Mouse (Mus musculus): ENCODE measurements at regions not wholly inside any gene's neighbourhood (a gene's known extent, or its start where the extent isn't known, plus 50 kb on each side); places are given as distances from the start of the nearest gene placed in this dataset.
A peak's percentile ranks its signal among the peaks of the same experiment; 100 is the strongest.

GRCm38 (mm10) chr2:74997736-74998135, 172.1 kb downstream of the Mtx2 start:
- DNase-seq (ENCODE audit: extremely low read depth) = no peak
- Histone ChIP-seq H3K4me3 (replicated peaks in 1 of 3; ENCODE audit: low read depth in 2 of 3, low read length in 2 of 3, poor library complexity in 1 of 3) (no peak overlapping the region), H3K27ac (ENCODE audit: insufficient read depth, low read depth) (no peak overlapping the region), H3K9me3 (replicated peaks; ENCODE audit: low read length) (no peaks in the 10 kb centered on the region), H3K27me3 (replicated peaks) (peaks cover 4% of the 10 kb centered on the region), H3K36me3 (replicated peaks in 1 of 2; ENCODE audit: control insufficient read depth in 1 of 2, insufficient read depth in 1 of 2, low read length in 1 of 2) (no peaks in the 10 kb centered on the region), H3K4me1 (ENCODE audit: control insufficient read depth in 1 of 2, insufficient read depth in 2 of 2) (peaks cover 7 to 60% of the 10 kb centered on the region in 2 experiments; a peak in 3 of 4 replicates), H3K79me2 (replicated peaks; ENCODE audit: control insufficient read depth, extremely low read depth, insufficient read depth, poor library complexity, severe bottlenecking) (no peaks in the 10 kb centered on the region), H3K4me2 (ENCODE audit: insufficient read depth, low read depth, poor library complexity, severe bottlenecking) (no peak overlapping the region), H3K9ac (ENCODE audit: insufficient read depth, low read depth) (no peak overlapping the region)
- in situ Hi-C loops (cut with MboI; ENCODE audit: low pct_ligation_motif_present, low pct_unique_long_range_greater_than_20kb, low sequenced_read_pairs) (no loop called here), dilution Hi-C loops (cut with MboI; ENCODE audit: extremely low pct_ligation_motif_present, extremely low pct_unique_long_range_greater_than_20kb, low sequenced_read_pairs) (no loop called here)
- TF ChIP-seq MXI1 (IDR thresholded peaks at IDR 0.05; ENCODE audit: low read depth, low read length) (no peak), UBTF (IDR thresholded peaks at IDR 0.05; ENCODE audit: low read depth, low read length) (no peak), POLR2A (IDR thresholded peaks at IDR 0.05; ENCODE audit: low read depth, low read length) (no peak)

- Histone ChIP-seq H3K4me3 (replicated peaks in 1 of 3; ENCODE audit: low read depth in 2 of 3, low read length in 2 of 3, poor library complexity in 1 of 3) (no peak overlapping the region), H3K79me2 (replicated peaks; ENCODE audit: control insufficient read depth, extremely low read depth, insufficient read depth, poor library complexity, severe bottlenecking) (no peaks in the 10 kb centered on the region), H3K36me3 (replicated peaks in 1 of 2; ENCODE audit: control insufficient read depth in 1 of 2, insufficient read depth in 1 of 2, low read length in 1 of 2) (no peaks in the 10 kb centered on the region), H3K9ac (ENCODE audit: insufficient read depth, low read depth) (no peak overlapping the region), H3K27me3 (replicated peaks) (peaks cover 4% of the 10 kb centered on the region), H3K4me2 (ENCODE audit: insufficient read depth, low read depth, poor library complexity, severe bottlenecking) (peak overlapping the region; percentile 58), H3K9me3 (replicated peaks; ENCODE audit: low read length) (no peaks in the 10 kb centered on the region), H3K4me1 (ENCODE audit: control insufficient read depth in 1 of 2, insufficient read depth in 2 of 2) (peaks cover 7 to 41% of the 10 kb centered on the region in 2 experiments; a peak in 3 of 4 replicates), H3K27ac (ENCODE audit: insufficient read depth, low read depth) (no peak overlapping the region)
- dilution Hi-C loops (cut with MboI; ENCODE audit: extremely low pct_ligation_motif_present, extremely low pct_unique_long_range_greater_than_20kb, low sequenced_read_pairs) = no loop called here
- TF ChIP-seq CHD1 (IDR thresholded peaks at IDR 0.05; ENCODE audit: low read depth, low read length) = no peak
- TF ChIP-seq ZMIZ1 (IDR thresholded peaks at IDR 0.05; ENCODE audit: low read depth, low read length) = no peak
- peak; percentile 25 for DNase-seq (ENCODE audit: extremely low read depth)
- in situ Hi-C loops (cut with MboI; ENCODE audit: low pct_ligation_motif_present, low pct_unique_long_range_greater_than_20kb, low sequenced_read_pairs) = no loop called here
Measured at GRCm38 (mm10) chr2:75000368-75000796, 174.8 kb downstream of the Mtx2 start.

- Histone ChIP-seq H3K27me3 (replicated peaks) (peaks cover 4% of the 10 kb centered on the region), H3K27ac (ENCODE audit: insufficient read depth, low read depth) (no peak overlapping the region), H3K9ac (ENCODE audit: insufficient read depth, low read depth) (no peak overlapping the region), H3K4me3 (replicated peaks in 1 of 3; ENCODE audit: low read depth in 2 of 3, low read length in 2 of 3, poor library complexity in 1 of 3) (no peak overlapping the region), H3K4me2 (ENCODE audit: insufficient read depth, low read depth, poor library complexity, severe bottlenecking) (no peak overlapping the region), H3K4me1 (ENCODE audit: control insufficient read depth in 1 of 2, insufficient read depth in 2 of 2) (peaks cover 7 to 35% of the 10 kb centered on the region in 2 experiments; a peak in 3 of 4 replicates), H3K36me3 (replicated peaks in 1 of 2; ENCODE audit: control insufficient read depth in 1 of 2, insufficient read depth in 1 of 2, low read length in 1 of 2) (no peaks in the 10 kb centered on the region), H3K9me3 (replicated peaks; ENCODE audit: low read length) (no peaks in the 10 kb centered on the region), H3K79me2 (replicated peaks; ENCODE audit: control insufficient read depth, extremely low read depth, insufficient read depth, poor library complexity, severe bottlenecking) (no peaks in the 10 kb centered on the region)
- no peak for DNase-seq (ENCODE audit: extremely low read depth)
- dilution Hi-C loops (cut with MboI; ENCODE audit: extremely low pct_ligation_motif_present, extremely low pct_unique_long_range_greater_than_20kb, low sequenced_read_pairs) = no loop called here
- in situ Hi-C loops (cut with MboI; ENCODE audit: low pct_ligation_motif_present, low pct_unique_long_range_greater_than_20kb, low sequenced_read_pairs) = no loop called here
- no peak for TF ChIP-seq NELFE (IDR thresholded peaks at IDR 0.05; ENCODE audit: low read depth, low read length)
- no peak for TF ChIP-seq MAFK (IDR thresholded peaks at IDR 0.05; ENCODE audit: insufficient replicate concordance, low read length)
- TF ChIP-seq TBP (conservative IDR thresholded peaks at IDR 0.05; ENCODE audit: low read depth, low read length) = no peak
- TF ChIP-seq KAT2A (IDR thresholded peaks at IDR 0.05; ENCODE audit: insufficient replicate concordance, low read length) = no peak
- no peak for TF ChIP-seq MXI1 (IDR thresholded peaks at IDR 0.05; ENCODE audit: low read depth, low read length)
Measured at GRCm38 (mm10) chr2:75002562-75002961, 177.0 kb downstream of the Mtx2 start.
